Mouse (Mus musculus): ENCODE data around the gene Olfr316.

DNA sequence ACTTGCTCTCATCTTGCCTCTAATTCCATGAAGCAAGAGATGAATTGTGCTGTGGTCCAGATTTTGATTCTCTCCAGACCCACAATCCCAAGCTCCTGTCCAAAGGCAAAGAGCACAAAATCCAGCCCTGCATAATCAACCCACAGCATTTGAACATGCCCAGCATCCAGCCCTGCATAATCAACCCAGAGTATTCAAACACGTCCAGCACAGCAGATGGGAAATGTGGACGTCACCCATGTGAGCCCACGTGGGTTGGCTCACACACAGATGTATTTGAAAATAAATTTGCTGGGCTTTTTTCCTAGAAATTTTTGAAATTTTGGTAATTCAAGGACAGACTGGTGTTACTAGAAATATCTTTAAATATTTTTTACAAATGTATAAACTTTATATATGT is 19.2 kb upstream of the Olfr316 start:
- TF ChIP-seq CTCF (IDR thresholded peaks at IDR 0.05; ENCODE audit: low read depth, low read length) (no peak), POLR2A (IDR thresholded peaks at IDR 0.05; ENCODE audit: insufficient read depth, low read length) (no peak), EP300 (IDR thresholded peaks at IDR 0.05; ENCODE audit: insufficient read depth, low read depth, low read length) (no peak)
